Mouse (Mus musculus) ES-Bruce4 (cell line): ENCODE results near the gene Olah. TPM values are rescaled to one million over a fixed set of nuclear protein-coding genes. Genes with fewer than 3 reads are reported as not detected.
"Not testable (repeated sequence)": the region's sequence is repeated elsewhere in the genome, so short reads cannot be mapped to it uniquely, and the experiment has no call there.

Source experiments
- H3K27ac ChIP-seq: 2 replicates; pipeline ENCODE4 v1.5.1; 2012; ENCODE audit warnings: low read length, inconsistent platforms; ENCODE audit not compliant: insufficient read depth
- H3K27me3 ChIP-seq: 2 replicates; pipeline ENCODE4 v1.6.1; 2012; ENCODE audit warnings: mild to moderate bottlenecking, low read length, inconsistent platforms; ENCODE audit not compliant: control insufficient read depth, poor library complexity, insufficient read depth, severe bottlenecking
- H3K36me3 ChIP-seq: 2 replicates; pipeline ENCODE4 v1.6.1; 2012; ENCODE audit warnings: inconsistent platforms, mild to moderate bottlenecking, low read length, moderate library complexity; ENCODE audit not compliant: control insufficient read depth, poor library complexity, insufficient read depth, severe bottlenecking
- H3K4me1 ChIP-seq: one replicate; pipeline ENCODE4 v1.8.1; 2011; ENCODE audit warnings: low read length; ENCODE audit not compliant: control insufficient read depth, insufficient read depth
- H3K4me3 ChIP-seq: 2 replicates; pipeline ENCODE4 v1.5.1; 2011; ENCODE audit warnings: low read depth, mild to moderate bottlenecking, low read length
- H3K9ac ChIP-seq: 2 replicates; pipeline ENCODE4 v1.6.1; 2012; ENCODE audit warnings: low read depth, mild to moderate bottlenecking, inconsistent platforms; ENCODE audit not compliant: poor library complexity, severe bottlenecking
- H3K9me3 ChIP-seq: replicated peaks from 2 replicates; pipeline ENCODE4 v1.6.1; 2012; ENCODE audit warnings: mild to moderate bottlenecking, low read length, inconsistent platforms; ENCODE audit not compliant: control insufficient read depth, poor library complexity, insufficient read depth, severe bottlenecking
- CTCF ChIP-seq: IDR thresholded peaks from one replicate; pipeline ENCODE4 v1.8.1; 2011; ENCODE audit warnings: low read depth, low read length
- EP300 ChIP-seq: IDR thresholded peaks from 2 replicates; pipeline ENCODE4 v1.6.1; 2011; ENCODE audit warnings: low read depth, low read length; ENCODE audit not compliant: insufficient read depth
- POLR2A ChIP-seq: IDR thresholded peaks from one replicate; pipeline ENCODE4 v1.8.1; 2011; ENCODE audit warnings: low read length; ENCODE audit not compliant: insufficient read depth
- polyA plus RNA-seq: library from polyadenylated mRNA; stranded (reverse); fragments of >200 nt; gene quantifications from 2 replicates; pipeline ENCODE4 v1.2.4, GENCODE M21; 2011; ENCODE audit warnings: low read depth; ENCODE audit not compliant: missing spikeins, insufficient read depth, insufficient read length

Gene Olah
- not detected in 2 replicates for polyA plus RNA-seq

DNA sequence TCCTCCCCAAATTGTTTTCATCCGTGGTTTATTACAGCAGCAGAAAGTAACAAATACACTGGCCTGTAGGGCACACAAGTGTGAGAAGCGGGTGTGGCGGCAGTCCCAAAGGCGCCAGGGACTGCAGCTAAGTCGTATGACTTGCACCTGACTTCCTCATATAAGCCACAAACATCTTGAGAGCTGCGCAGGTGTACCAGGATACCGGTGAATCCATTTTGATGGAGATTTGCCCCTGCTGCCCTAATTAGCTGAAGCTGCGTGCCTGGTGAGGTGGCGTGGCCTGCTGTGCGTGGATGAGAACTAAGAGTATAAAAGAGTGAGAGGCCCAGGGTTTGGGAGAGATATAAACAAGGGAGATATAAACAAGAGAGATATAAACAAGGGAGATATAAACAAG lies at the start of gene Olah:
TSS of gene Olah (minus strand) at position 101 of the 400 bp plus-strand sequence.
- H3K36me3 ChIP-seq, H3K27ac ChIP-seq, H3K9ac ChIP-seq, H3K4me1 ChIP-seq, H3K4me3 ChIP-seq, H3K9me3 ChIP-seq, H3K27me3 ChIP-seq: not testable (repeated sequence)

DNA sequence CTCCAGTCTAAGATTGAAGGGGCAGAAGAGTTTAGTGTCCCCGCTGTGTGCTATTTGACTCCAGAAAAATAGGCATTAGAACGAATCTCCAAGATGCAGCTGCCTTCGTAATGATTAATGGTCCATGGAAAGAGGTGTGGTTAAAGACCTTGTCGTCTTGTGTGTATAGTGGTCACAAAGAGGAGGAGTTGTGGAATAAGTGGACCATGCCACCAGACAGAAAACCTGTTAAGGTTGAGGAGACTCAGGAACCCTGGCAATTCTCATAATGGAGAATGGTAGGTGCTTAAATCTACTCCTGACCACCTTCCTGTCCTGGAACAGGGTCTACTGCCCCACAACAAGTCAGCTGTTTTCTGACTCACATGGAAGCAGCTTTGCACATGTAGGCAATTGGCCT lies 49.0 kb upstream of the Olah start:
- TF ChIP-seq EP300 (no peak), CTCF (no peak), POLR2A (no peak)
- H3K4me1 ChIP-seq = peaks cover 2% of the 10 kb centered on the region

DNA sequence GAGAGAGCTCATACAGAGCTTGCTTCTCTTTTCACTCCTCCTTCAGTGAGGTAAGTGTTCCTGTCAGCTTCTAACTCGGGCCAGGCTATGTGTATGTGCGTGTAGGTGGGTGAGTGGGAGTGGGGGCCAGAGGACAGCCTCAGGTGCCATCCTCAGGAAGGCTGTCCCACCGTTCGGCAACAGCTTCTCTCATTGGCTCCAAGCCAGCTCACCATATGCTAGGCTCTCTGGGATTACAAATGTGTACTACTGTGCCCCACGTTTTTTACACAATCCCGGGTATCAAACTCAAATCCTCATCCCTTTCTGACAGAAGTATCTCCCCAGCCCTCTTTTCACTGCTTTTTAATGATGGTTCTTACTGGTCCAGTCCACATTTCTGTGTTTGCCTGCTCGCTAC lies 47.2 kb upstream of the Olah start:
- Histone ChIP-seq H3K27ac (no peak overlapping the region), H3K4me3 (no peak overlapping the region), H3K9ac (no peak overlapping the region), H3K27me3 (no peaks in the 10 kb centered on the region), H3K4me1 (peaks cover 2% of the 10 kb centered on the region), H3K36me3 (peaks cover 15% of the 10 kb centered on the region), H3K9me3 (no peaks in the 10 kb centered on the region)
- no peak for TF ChIP-seq CTCF
- no peak for TF ChIP-seq EP300
- no peak for TF ChIP-seq POLR2A

More for the DNA sequence above, 49.0 kb upstream of the Olah start:
- no peak overlapping the region for H3K9ac ChIP-seq
- H3K27ac ChIP-seq = 0 out of 2 replicates have a peak overlapping the region, but pooled peaks have one; percentile 9
- H3K9me3 ChIP-seq = no peaks in the 10 kb centered on the region
- peaks cover 12% of the 10 kb centered on the region; the same call in 1 of the 2 replicates for H3K36me3 ChIP-seq
- no peak overlapping the region for H3K4me3 ChIP-seq
- H3K27me3 ChIP-seq = no peaks in the 10 kb centered on the region

DNA sequence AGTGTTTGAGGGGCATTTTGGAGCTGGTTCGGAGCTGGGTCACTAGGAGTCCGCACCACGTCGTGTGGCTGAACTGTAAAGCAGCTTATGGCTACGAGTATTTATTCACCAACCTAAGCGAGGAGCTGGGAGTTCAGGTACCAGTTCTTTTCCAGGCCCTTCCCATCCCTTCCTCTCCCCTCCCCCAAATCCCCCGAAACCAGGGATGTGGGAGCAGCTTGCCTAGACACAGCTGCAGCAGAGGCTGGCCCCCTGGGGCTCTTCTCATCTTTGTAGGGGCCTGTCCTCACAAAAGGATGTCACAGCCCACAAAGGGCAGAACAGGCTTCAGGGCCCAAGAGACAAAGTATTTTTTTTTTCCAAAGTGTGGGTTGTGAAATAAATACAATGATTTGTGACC lies 40.9 kb upstream of the Olah start:
- Histone ChIP-seq H3K9ac (no peak overlapping the region), H3K4me3 (no peak overlapping the region), H3K36me3 (peaks cover 7% of the 10 kb centered on the region), H3K9me3 (no peaks in the 10 kb centered on the region), H3K27ac (no peak overlapping the region), H3K4me1 (no peaks in the 10 kb centered on the region), H3K27me3 (no peaks in the 10 kb centered on the region)
- TF ChIP-seq POLR2A = no peak
- no peak for TF ChIP-seq EP300
- no peak for TF ChIP-seq CTCF

DNA sequence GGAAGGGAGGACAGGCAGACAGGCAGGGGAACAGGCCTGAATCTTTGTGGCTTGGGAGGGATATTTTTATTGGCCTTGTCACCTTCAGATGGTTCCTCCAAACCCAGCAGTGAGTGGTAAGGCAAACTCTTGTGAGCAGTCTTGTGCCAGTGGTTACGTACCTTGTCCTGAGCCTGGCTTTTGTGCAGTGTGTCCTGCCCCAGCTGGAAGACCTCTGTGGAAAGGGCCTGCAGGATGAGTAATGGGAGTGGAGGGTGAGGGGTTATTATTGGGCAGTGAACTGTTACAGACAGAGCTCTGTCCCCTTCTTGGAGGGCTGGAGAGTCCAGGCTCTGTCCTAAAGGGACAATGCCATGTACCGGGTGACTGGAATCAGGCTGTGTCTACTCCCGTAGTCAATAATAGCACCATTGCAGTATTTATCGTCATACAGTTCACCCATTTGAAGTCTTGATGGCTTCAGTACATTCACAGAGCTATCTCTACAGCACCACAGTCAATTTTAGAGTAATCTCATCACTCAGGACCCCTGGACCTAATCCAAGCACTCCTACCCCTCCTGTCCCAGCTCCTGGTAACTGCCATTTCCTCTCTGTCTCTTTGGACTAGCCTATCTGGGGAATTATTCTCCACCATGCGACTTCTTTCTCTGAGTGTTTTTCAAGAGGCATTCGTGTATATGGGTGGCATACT lies 38.5 kb upstream of the Olah start:
- no peak overlapping the region for H3K9ac ChIP-seq
- TF ChIP-seq EP300 (no peak), POLR2A (no peak), CTCF (no peak)
- H3K4me1 ChIP-seq = peaks cover 3% of the 10 kb centered on the region
- no peak overlapping the region for H3K4me3 ChIP-seq
- H3K27ac ChIP-seq = no peak overlapping the region
- no peaks in the 10 kb centered on the region for H3K27me3 ChIP-seq
- H3K36me3 ChIP-seq = peaks cover 4% of the 10 kb centered on the region
- no peaks in the 10 kb centered on the region for H3K9me3 ChIP-seq

DNA sequence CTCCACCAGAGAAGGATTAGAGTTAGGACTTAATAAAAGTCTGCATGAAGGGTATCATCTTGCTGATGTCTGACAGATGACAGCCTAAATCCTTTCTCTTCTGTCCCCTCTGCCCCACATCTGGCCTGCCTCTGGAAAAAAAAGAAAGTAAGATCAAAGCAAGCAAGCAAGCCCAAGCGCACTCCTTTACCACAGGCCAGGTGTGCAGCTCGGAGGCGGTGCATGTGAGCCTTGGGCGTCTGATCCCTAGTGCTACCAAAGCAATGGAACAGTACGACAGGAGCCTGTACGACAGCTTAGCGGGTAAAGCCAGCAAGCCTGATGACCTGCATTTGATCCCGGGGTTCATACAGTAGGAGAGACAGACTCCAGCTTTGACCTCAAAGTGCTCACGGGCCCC lies 33.9 kb upstream of the Olah start:
- Histone ChIP-seq H3K27ac (no peak overlapping the region), H3K36me3 (no peaks in the 10 kb centered on the region), H3K9ac (no peak overlapping the region), H3K9me3 (no peaks in the 10 kb centered on the region), H3K4me1 (peaks cover 3% of the 10 kb centered on the region), H3K27me3 (no peaks in the 10 kb centered on the region), H3K4me3 (no peak overlapping the region)
- no peak for TF ChIP-seq CTCF
- no peak for TF ChIP-seq POLR2A
- TF ChIP-seq EP300 = no peak
